Mouse (Mus musculus): Measurements from ENCODE around the gene Kcnq1. TPM values are rescaled to one million over a fixed set of nuclear protein-coding genes. Genes with fewer than 3 reads are reported as not detected.

Kcnq1 gene
- 17.8 and 21.2 TPM in 2 replicates for polyA plus RNA-seq (2015; fragmentation: Nextera tagmentation; extraction: Ambion mirVana)

DNA sequence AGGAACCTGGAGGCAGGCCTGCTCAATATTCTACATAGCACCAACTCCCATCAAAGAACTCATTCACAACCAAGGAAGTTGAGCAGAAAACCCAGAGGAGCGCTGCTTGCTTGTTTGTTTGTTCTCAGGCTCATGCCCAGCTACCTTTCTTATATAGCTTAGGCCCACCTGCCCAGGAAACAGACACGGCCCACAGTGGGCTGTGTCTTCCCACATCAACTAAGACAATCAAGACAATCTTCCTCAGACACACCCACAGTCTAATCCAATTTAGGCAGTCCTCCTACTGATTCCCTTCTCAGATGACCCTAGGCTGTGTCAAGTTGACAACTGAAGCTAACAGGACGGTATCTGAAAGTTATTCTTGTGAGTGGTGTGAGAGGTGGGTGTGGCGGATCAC, at the start of gene Kcnq1:
TSS of gene Kcnq1 (plus strand) at position 301 of the 400 bp plus-strand sequence.
- Histone ChIP-seq H3K27ac (replicated peaks) (peak within 1 kb of the TSS; percentile 56), H3K9me3 (ENCODE audit: control insufficient read depth, low read length) (no peaks in the 10 kb centered on the region), H3K4me2 (replicated peaks; ENCODE audit: low read depth) (peak within 1 kb of the TSS; percentile 64), H3K4me1 (replicated peaks; ENCODE audit: control insufficient read depth, insufficient read depth) (0 out of 2 replicates have a peak, but pooled peaks cover 2% of the 10 kb centered on the region), H3K4me3 (ENCODE audit: low read depth, low read length) (peak within 1 kb of the TSS; percentile 42), H3K9ac (ENCODE audit: low read length) (peak within 1 kb of the TSS; percentile 51), H3K36me3 (ENCODE audit: control insufficient read depth, insufficient read depth, low read length) (no peaks in the 10 kb centered on the region), H3K27me3 (ENCODE audit: control insufficient read depth, insufficient read depth, low read length) (peaks cover 6% of the 10 kb centered on the region; the same call in 1 of the 2 replicates)
- ATAC-seq (ENCODE audit: low FRiP score, low TSS enrichment) (no peak), DNase-seq (ENCODE audit: low spot score) (no peak)
- TF ChIP-seq CTCF (IDR thresholded peaks at IDR 0.05; ENCODE audit: low read depth) (no peak), EP300 (optimal IDR thresholded peaks at IDR 0.05) (no peak)
- WGBS = 77% methylated on average over 4 of the region's 4 CpGs

DNA sequence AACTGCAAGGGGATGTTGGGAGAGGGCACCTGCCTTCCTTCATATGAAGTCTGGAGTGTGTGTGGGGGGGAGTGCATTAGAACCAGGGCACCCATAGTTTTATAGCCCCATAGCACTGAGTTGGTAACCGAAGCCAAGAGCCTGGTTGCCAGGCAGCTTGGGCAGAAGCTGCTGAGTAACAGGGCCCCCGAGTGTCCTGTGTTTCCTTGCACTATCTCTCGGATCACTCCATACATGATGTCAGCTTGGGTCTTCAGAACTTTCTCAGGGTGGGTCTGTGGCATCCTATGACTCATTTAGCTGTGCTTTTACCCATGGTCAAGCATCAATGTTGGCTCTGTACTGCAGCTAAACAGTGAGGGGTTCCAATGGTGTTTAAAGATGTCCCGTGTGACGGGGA, 49.1 kb upstream of the Kcnq1 start:
- H3K9me3 ChIP-seq (ENCODE audit: control insufficient read depth, low read length) = no peaks in the 10 kb centered on the region
- no peak overlapping the region for H3K4me2 ChIP-seq (replicated peaks; ENCODE audit: low read depth)
- no peaks in the 10 kb centered on the region; the same call in 1 of the 2 replicates for H3K36me3 ChIP-seq (ENCODE audit: control insufficient read depth, insufficient read depth, low read length)
- H3K4me3 ChIP-seq (ENCODE audit: low read depth, low read length) = no peak overlapping the region
- DNase-seq (ENCODE audit: low spot score) (no peak), ATAC-seq (ENCODE audit: low FRiP score, low TSS enrichment) (no peak)
- 63% methylated on average over 5 of the region's 5 CpGs for WGBS
- no peak overlapping the region for H3K9ac ChIP-seq (ENCODE audit: low read length)
- H3K4me1 ChIP-seq (replicated peaks; ENCODE audit: control insufficient read depth, insufficient read depth) = peaks cover 34% of the 10 kb centered on the region
- H3K27ac ChIP-seq (replicated peaks) = peak overlapping the region; percentile 30; the same call in 1 of the 2 replicates
- no peaks in the 10 kb centered on the region for H3K27me3 ChIP-seq (ENCODE audit: control insufficient read depth, insufficient read depth, low read length)
- TF ChIP-seq EP300 (optimal IDR thresholded peaks at IDR 0.05) (no peak), CTCF (IDR thresholded peaks at IDR 0.05; ENCODE audit: low read depth) (no peak)

DNA sequence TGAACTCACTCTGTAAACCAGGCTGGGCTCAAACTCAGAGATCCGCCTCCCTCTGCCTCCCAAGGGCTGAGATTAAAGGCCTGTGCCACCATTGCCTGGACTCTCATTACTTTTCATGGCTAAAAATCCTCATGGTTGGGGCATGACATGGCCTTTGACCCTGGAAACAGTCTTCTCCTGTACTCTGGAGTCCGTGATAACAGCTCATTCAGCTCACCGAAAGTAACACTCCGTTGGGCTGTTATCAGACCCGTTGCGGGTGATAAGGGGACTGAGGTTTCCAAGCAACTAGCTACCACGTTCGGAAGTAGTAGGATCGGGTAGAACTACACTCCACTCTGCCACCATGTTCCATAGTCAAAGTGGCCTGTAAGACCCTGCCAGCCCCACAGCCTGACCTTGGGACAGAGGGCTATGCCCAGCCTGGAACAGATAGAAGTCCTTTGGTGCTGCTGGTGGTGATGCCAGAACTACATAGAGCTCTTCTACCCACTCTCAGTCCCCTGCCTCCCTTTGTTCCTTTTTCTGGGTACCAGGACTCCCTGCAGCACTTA, 48.4 kb upstream of the Kcnq1 start:
- no peaks in the 10 kb centered on the region for H3K27me3 ChIP-seq (ENCODE audit: control insufficient read depth, insufficient read depth, low read length)
- TF ChIP-seq EP300 (optimal IDR thresholded peaks at IDR 0.05) = no peak
- no peak for TF ChIP-seq CTCF (IDR thresholded peaks at IDR 0.05; ENCODE audit: low read depth)
- no peak overlapping the region for H3K4me3 ChIP-seq (ENCODE audit: low read depth, low read length)
- WGBS = 43% methylated on average over 9 of the region's 9 CpGs
- peaks cover 4% of the 10 kb centered on the region; the same call in 1 of the 2 replicates for H3K36me3 ChIP-seq (ENCODE audit: control insufficient read depth, insufficient read depth, low read length)
- ATAC-seq (ENCODE audit: low FRiP score, low TSS enrichment) = no peak
- DNase-seq (ENCODE audit: low spot score) = peak; percentile 54
- peaks cover 34% of the 10 kb centered on the region for H3K4me1 ChIP-seq (replicated peaks; ENCODE audit: control insufficient read depth, insufficient read depth)
- H3K4me2 ChIP-seq (replicated peaks; ENCODE audit: low read depth) = peak overlapping the region; percentile 32; the same call in 1 of the 2 replicates
- peak overlapping the region; percentile 67 for H3K27ac ChIP-seq (replicated peaks)
- peak overlapping the region; percentile 27; the same call in 1 of the 2 replicates for H3K9ac ChIP-seq (ENCODE audit: low read length)
- H3K9me3 ChIP-seq (ENCODE audit: control insufficient read depth, low read length) = no peaks in the 10 kb centered on the region

DNA sequence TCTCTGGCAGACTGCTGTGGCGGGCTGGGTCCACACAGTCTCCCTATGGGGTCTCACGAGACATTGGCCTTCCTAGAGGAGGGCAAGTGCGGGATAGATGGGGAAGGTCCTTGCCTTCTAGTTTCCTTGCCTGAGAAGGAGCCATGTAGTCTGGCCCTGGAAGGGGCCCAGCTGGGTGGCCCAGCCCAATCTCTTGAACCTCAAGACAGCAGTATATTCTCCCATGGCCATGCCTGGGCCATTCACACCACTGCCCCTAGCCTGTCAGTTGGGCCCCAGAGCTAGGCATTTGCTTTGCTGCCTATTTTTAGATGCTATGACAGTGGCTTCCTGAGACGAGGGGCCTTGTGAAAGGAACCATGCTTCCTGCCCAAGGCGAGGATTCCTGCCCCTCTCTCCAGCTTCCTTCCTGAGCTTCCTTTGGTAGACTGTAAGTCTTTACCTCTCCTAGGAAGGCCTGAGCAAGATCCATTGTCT, 47.9 kb upstream of the Kcnq1 start:
- DNase-seq (ENCODE audit: low spot score) = no peak
- Histone ChIP-seq H3K9me3 (ENCODE audit: control insufficient read depth, low read length) (no peaks in the 10 kb centered on the region), H3K4me3 (ENCODE audit: low read depth, low read length) (no peak overlapping the region), H3K27me3 (ENCODE audit: control insufficient read depth, insufficient read depth, low read length) (no peaks in the 10 kb centered on the region), H3K4me1 (replicated peaks; ENCODE audit: control insufficient read depth, insufficient read depth) (peaks cover 34% of the 10 kb centered on the region), H3K36me3 (ENCODE audit: control insufficient read depth, insufficient read depth, low read length) (peaks cover 4% of the 10 kb centered on the region; the same call in 1 of the 2 replicates), H3K9ac (ENCODE audit: low read length) (peak overlapping the region; percentile 27; the same call in 1 of the 2 replicates), H3K4me2 (replicated peaks; ENCODE audit: low read depth) (peak overlapping the region; percentile 32; the same call in 1 of the 2 replicates), H3K27ac (replicated peaks) (peak overlapping the region; percentile 67)
- 52% methylated on average over 5 of the region's 5 CpGs for WGBS
- no peak for ATAC-seq (ENCODE audit: low FRiP score, low TSS enrichment)
- TF ChIP-seq CTCF (IDR thresholded peaks at IDR 0.05; ENCODE audit: low read depth) = no peak
- no peak for TF ChIP-seq EP300 (optimal IDR thresholded peaks at IDR 0.05)

DNA sequence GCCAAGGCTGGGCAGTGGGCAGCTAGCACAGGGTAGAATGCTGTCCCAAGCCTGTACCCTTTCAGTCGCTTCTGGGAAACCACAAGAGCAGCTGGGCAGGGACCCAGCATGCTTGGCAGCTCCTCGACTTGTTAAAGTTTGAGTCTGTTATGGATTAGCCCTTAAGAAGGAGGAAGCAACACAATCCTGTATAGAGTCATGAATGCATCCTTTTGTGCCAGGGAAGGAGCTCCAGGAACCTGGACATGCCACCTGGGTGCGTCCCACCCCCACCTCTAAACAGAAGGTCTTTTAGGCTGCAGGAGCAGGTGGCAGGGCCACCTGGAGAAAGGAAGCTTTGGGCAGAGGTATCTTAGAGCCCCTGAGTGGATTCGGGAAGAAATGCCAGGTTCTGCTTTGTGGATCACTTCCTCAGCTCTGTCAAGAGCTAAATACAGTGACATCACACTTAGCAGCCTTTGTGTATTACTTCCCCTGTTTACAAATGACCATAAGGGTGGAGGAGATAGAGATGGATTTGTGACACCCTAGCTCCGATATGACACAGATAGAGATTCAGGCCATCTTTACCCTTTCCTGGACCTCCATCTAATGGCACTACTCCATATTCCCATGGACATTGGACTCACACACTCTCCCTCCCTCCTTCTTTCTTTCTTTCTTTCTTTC, 46.8 kb upstream of the Kcnq1 start:
- Histone ChIP-seq H3K36me3 (ENCODE audit: control insufficient read depth, insufficient read depth, low read length) (peaks cover 11% of the 10 kb centered on the region; the same call in 1 of the 2 replicates), H3K9me3 (ENCODE audit: control insufficient read depth, low read length) (no peaks in the 10 kb centered on the region), H3K4me3 (ENCODE audit: low read depth, low read length) (no peak overlapping the region), H3K27me3 (ENCODE audit: control insufficient read depth, insufficient read depth, low read length) (no peaks in the 10 kb centered on the region), H3K4me1 (replicated peaks; ENCODE audit: control insufficient read depth, insufficient read depth) (peaks cover 31% of the 10 kb centered on the region), H3K27ac (replicated peaks) (peak overlapping the region; percentile 67), H3K9ac (ENCODE audit: low read length) (no peak overlapping the region; the same call in 1 of the 2 replicates), H3K4me2 (replicated peaks; ENCODE audit: low read depth) (no peak overlapping the region)
- TF ChIP-seq CTCF (IDR thresholded peaks at IDR 0.05; ENCODE audit: low read depth) = no peak
- TF ChIP-seq EP300 (optimal IDR thresholded peaks at IDR 0.05) = no peak
- DNase-seq (ENCODE audit: low spot score) (no peak), ATAC-seq (ENCODE audit: low FRiP score, low TSS enrichment) (no peak)
- 48% methylated on average over 5 of the region's 5 CpGs for WGBS
